Mouse (Mus musculus): ENCODE measurements around the gene Hist1h2ah. TPM values are rescaled to one million over a fixed set of nuclear protein-coding genes. Genes with fewer than 3 reads are reported as not detected.
A peak's percentile ranks its signal among the peaks of the same experiment; 100 is the strongest.

Hist1h2ah gene
- polyA plus RNA-seq, 1 experiment from 2014 or later, result 4.1 TPM

DNA sequence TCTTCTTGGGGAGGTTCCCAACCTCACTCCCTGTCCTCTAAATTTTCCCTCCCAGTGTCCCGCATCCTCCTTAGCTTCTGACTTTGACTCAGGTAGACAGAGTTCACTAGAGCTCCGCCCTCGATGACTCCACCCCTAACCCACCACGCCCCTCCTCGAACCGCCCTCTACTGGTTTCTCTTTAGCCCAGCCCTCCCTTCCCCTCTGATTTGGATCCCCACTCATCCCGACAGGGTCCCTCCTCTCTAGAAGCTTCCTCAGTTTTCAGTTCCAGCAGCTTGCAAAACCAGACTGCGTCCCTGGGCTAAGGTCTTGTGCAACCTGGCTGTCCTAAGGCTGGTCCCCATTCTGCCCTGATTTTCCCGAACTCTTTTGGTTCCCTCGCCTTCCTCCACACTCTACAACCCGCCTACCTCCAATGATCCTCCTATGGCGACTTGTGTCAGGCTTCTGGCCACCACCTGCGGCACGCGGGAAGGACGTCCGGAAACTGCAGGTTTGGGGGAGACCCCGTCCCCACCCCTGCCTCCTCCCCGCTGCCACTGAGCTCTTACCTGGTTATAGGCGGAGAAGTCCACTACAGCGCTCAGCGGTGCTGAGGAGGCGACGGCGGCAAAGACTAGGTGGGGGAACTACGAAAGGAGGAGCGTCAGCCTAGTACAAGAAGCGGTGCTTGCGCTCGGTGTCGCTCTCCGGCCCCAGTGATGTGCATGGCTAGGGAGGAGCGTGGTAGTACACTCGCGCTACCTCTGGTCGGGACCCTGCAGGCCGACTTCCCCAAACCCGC is 28.8 kb downstream of the Hist1h2ah start:
- H3K9ac ChIP-seq, result peak overlapping the region; percentile 78
- ATAC-seq (ENCODE audit: extremely low read depth, insufficient number of reproducible peaks, low FRiP score, low TSS enrichment), result no peak; the same call in 1 of the 2 replicates
- H3K9me3 ChIP-seq, result no peaks in the 10 kb centered on the region
- H3K4me3 ChIP-seq, result peak overlapping the region; percentile 70
- H3K36me3 ChIP-seq, result no peaks in the 10 kb centered on the region
- peaks cover 98% of the 10 kb centered on the region for H3K27me3 ChIP-seq (replicated peaks)
- 1% methylated on average over 38 of the region's 38 CpGs for WGBS
- H3K4me1 ChIP-seq, result peaks cover 19% of the 10 kb centered on the region
- H3K27ac ChIP-seq (replicated peaks), result no peak overlapping the region
- H3K4me2 ChIP-seq, result peak overlapping the region; percentile 98

DNA sequence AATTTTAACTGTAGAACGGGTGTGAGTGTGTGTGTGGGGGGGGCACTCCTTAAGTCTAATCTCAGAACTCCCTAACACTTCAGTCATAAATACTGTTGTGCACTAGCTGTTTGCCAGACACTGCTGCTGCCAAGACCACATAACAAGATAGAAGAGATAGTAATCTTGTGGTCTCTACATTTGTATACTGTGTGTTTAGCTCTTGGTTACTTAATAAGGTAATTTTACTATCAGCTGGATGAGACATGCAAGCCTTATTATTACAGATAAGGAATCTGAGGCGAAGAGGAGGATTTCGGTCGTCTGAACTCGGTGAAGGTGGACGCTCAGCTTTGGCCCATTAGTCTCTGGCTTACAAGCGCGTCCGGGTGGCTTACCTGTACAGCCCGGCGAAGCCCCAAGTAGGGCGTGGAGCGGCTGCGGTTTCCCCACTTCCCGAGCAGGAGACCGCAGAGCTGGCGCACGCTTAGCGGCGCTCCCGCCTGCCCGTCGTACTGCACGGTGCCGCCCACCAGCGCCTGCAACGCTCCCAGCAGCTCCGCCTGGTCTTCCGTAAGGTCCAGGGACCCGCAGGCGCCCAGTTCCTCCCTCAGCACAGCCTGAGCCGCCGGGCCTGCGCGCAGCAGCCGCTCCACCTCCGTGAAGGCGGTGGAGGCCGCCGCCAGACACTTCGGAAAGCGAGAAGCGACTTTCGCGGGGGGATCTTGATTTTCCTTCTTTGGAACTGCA is 29.6 kb downstream of the Hist1h2ah start:
- peak overlapping the region; percentile 98 for H3K4me2 ChIP-seq
- H3K27ac ChIP-seq (replicated peaks), result no peak overlapping the region
- peak; percentile 56; the same call in 1 of the 2 replicates for ATAC-seq (ENCODE audit: extremely low read depth, insufficient number of reproducible peaks, low FRiP score, low TSS enrichment)

DNA sequence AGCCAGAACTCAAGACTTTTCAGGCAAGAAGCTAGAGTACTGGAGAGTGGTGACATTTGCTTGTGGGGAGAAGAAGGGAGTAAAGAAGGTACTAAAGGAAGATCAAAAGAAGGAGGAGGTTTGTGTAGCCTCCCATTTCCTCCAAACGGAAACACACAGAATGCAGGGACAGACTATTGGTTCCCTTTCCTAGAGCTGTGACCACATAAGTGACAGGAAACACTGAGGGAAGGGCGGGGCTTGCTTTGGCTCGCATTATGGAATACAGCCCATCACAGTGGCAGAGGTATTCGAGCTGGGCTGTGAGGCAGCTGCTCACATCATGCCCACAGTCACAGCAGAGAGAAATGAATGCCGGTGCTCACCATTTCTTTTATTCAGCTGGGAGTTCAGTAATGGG is 33.5 kb downstream of the Hist1h2ah start:
- Histone ChIP-seq H3K36me3 (no peaks in the 10 kb centered on the region), H3K4me2 (peak overlapping the region; percentile 4; the same call in 1 of the 2 replicates), H3K4me1 (peaks cover 21% of the 10 kb centered on the region), H3K4me3 (no peak overlapping the region), H3K9ac (no peak overlapping the region), H3K27me3 (replicated peaks) (peaks cover 100% of the 10 kb centered on the region), H3K9me3 (no peaks in the 10 kb centered on the region), H3K27ac (replicated peaks) (no peak overlapping the region)
- no peak for ATAC-seq (ENCODE audit: extremely low read depth, insufficient number of reproducible peaks, low FRiP score, low TSS enrichment)
- WGBS, result 29% methylated on average over 5 of the region's 5 CpGs

More for the DNA sequence above, 29.6 kb downstream of the Hist1h2ah start:
- under 1% methylated on average over 45 of the region's 45 CpGs for WGBS
- Histone ChIP-seq H3K4me3 (peak overlapping the region; percentile 70), H3K9ac (peak overlapping the region; percentile 78), H3K4me1 (peaks cover 19% of the 10 kb centered on the region), H3K36me3 (no peaks in the 10 kb centered on the region), H3K9me3 (no peaks in the 10 kb centered on the region), H3K27me3 (replicated peaks) (peaks cover 100% of the 10 kb centered on the region)

DNA sequence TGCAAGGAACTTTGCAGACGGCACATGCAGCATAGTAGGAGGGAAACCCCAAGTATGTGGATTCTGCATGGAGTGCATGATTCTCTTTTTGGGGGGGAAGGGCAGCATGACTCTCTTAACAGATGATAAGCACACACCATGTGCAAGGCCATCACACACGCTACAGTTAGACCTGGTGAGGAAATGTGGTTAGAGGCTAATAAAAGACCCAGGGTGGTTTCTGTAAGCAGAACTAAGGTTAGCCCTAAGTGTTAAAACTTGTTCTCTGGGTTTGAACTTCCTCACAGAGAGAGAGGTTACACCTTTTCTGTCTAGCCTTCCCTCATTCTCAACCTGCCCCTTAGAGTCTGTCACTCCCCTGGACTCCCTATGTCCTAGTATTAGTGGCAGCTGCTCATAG is 34.0 kb downstream of the Hist1h2ah start:
- no peak for ATAC-seq (ENCODE audit: extremely low read depth, insufficient number of reproducible peaks, low FRiP score, low TSS enrichment)
- Histone ChIP-seq H3K36me3 (no peaks in the 10 kb centered on the region), H3K27ac (replicated peaks) (no peak overlapping the region), H3K4me1 (peaks cover 21% of the 10 kb centered on the region), H3K9me3 (no peaks in the 10 kb centered on the region), H3K4me2 (peak overlapping the region; percentile 4; the same call in 1 of the 2 replicates), H3K27me3 (replicated peaks) (peaks cover 100% of the 10 kb centered on the region), H3K9ac (no peak overlapping the region), H3K4me3 (no peak overlapping the region)
- 53% methylated on average over 2 of the region's 2 CpGs for WGBS

DNA sequence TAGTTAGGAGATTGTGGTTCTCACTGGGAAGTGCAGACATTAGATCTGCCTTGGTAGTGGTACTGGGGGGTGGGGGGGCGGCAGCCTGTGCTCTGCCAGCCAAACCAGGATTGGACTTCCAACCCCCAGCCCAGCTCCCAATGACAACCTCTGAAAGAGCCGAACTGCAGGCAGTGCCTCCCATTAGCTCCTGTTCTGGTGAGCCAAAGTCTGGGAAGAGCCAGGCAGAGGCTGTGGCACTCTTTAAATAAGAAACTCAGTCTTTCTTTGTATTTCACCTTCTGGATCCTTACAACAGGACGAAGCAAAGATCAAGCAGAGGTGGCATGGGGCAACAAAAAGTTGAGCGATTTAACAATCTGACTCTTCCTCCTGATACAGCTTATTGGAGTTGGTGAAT is 36.2 kb downstream of the Hist1h2ah start:
- H3K27me3 ChIP-seq (replicated peaks), result peaks cover 87% of the 10 kb centered on the region
- 40% methylated on average over 4 of the region's 4 CpGs for WGBS
- H3K4me2 ChIP-seq, result no peak overlapping the region
- H3K9ac ChIP-seq, result no peak overlapping the region
- no peak for ATAC-seq (ENCODE audit: extremely low read depth, insufficient number of reproducible peaks, low FRiP score, low TSS enrichment)
- H3K36me3 ChIP-seq, result no peaks in the 10 kb centered on the region
- no peaks in the 10 kb centered on the region for H3K9me3 ChIP-seq
- no peak overlapping the region for H3K4me3 ChIP-seq
- H3K27ac ChIP-seq (replicated peaks), result no peak overlapping the region
- peaks cover 16% of the 10 kb centered on the region for H3K4me1 ChIP-seq

DNA sequence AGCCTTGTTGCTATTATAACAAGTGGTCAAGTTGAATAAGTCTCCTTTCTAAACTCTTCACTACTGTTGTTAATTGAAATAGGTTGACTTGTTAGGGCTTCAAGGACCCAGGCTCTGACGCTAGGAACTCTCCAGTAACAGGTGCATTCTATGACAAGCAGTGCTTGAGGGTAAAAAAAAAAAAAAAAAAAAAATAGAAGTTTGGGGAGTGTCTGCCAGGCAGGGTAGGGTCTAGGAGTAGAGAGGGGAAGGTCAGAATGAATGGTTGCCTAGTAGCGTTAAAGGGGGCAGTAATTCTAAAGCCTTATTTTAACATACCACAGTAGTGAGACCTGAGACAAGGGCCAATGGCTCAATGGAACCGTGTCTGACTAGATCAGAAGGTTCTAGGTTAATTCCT is 37.0 kb downstream of the Hist1h2ah start:
- Histone ChIP-seq H3K4me2 (no peak overlapping the region), H3K4me3 (no peak overlapping the region), H3K36me3 (no peaks in the 10 kb centered on the region), H3K9ac (no peak overlapping the region), H3K27ac (replicated peaks) (no peak overlapping the region), H3K4me1 (peaks cover 16% of the 10 kb centered on the region), H3K9me3 (no peaks in the 10 kb centered on the region), H3K27me3 (replicated peaks) (peaks cover 84% of the 10 kb centered on the region)
- 32% methylated on average over 3 of the region's 3 CpGs for WGBS
- no peak for ATAC-seq (ENCODE audit: extremely low read depth, insufficient number of reproducible peaks, low FRiP score, low TSS enrichment)

DNA sequence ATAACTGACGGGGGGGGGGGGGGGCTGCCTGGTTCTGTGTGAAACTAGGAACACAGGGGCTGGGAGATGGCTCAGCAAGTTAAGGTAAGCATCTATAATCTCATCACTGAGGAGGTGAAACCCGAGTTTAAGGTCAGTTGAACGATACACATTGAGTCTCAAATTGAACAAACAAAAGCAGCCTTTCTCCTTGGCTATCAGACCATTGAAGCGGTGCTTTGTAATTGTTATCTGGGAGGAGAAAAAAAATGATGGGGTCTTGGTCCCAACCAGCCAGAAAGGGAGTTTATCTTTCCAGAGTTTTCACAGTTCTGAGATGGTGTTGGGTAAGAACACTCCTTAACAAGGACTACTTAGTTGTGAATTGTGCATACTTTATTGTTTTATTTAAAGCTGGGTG is 37.5 kb downstream of the Hist1h2ah start:
- 8% methylated on average over 4 of the region's 4 CpGs for WGBS

DNA sequence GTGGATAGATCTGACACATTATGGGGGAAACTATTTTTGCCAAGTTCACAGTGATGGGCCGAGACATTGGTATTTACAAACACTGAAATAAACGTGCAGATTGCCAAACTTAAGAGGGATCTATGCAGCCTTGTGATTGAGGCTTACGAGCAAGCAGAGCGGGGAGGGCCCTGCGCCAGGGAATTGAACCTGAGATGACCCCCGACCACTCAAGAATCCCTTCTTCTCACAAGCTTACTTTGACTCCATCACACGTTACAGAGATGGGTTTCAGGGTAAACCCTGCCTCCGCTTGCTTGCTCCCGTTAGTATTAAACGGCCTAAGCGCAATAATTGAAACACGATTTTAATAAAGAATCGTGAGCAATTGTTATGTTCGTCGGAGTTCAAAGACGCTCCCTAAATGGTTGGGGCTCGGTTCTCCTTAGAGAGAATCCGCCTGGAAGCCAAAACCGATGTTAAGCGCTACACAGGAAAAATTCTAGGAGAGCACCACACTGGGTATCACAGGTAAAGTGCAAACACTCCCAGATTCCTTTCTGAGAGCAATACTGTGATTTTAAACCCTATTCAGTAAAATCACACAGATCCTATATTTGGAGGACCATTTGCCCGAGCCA is 38.1 kb downstream of the Hist1h2ah start:
- ATAC-seq (ENCODE audit: extremely low read depth, insufficient number of reproducible peaks, low FRiP score, low TSS enrichment), result no peak
- H3K9ac ChIP-seq, result no peak overlapping the region; the same call in 1 of the 2 replicates
- peak overlapping the region; percentile 58 for H3K4me3 ChIP-seq
- H3K36me3 ChIP-seq, result no peaks in the 10 kb centered on the region
- H3K4me1 ChIP-seq, result peaks cover 16% of the 10 kb centered on the region
- no peak overlapping the region for H3K27ac ChIP-seq (replicated peaks)
- peaks cover 78% of the 10 kb centered on the region for H3K27me3 ChIP-seq (replicated peaks)
- H3K9me3 ChIP-seq, result no peaks in the 10 kb centered on the region
- H3K4me2 ChIP-seq, result peak overlapping the region; percentile 78
- 2% methylated on average over 21 of the region's 21 CpGs for WGBS

More for the DNA sequence above, 37.5 kb downstream of the Hist1h2ah start:
- ATAC-seq (ENCODE audit: extremely low read depth, insufficient number of reproducible peaks, low FRiP score, low TSS enrichment), result no peak
- H3K4me3 ChIP-seq, result peak overlapping the region; percentile 58
- peaks cover 16% of the 10 kb centered on the region for H3K4me1 ChIP-seq
- no peak overlapping the region for H3K27ac ChIP-seq (replicated peaks)
- no peaks in the 10 kb centered on the region for H3K9me3 ChIP-seq
- no peaks in the 10 kb centered on the region for H3K36me3 ChIP-seq
- no peak overlapping the region for H3K9ac ChIP-seq
- H3K27me3 ChIP-seq (replicated peaks), result peaks cover 81% of the 10 kb centered on the region
- peak overlapping the region; percentile 78 for H3K4me2 ChIP-seq

DNA sequence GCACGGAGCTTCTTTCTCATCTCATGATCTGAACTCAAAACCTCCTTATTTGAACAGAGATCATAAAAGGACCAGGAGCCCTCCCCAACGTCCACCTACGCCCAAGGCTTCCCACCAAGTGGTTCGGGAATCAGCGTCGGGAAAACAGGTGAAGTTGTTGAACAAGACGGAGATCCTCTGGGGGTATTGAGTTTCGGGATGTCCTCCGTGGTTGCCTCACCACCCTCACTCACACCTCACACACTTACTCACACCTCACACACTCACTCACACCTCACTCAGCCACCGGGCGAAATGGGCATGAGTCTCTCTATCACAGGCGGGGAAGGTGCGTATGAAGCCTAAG is 38.6 kb downstream of the Hist1h2ah start:
- ATAC-seq (ENCODE audit: extremely low read depth, insufficient number of reproducible peaks, low FRiP score, low TSS enrichment), result no peak
- H3K9ac ChIP-seq, result 0 out of 2 replicates have a peak overlapping the region, but pooled peaks have one; percentile 0
- no peaks in the 10 kb centered on the region for H3K36me3 ChIP-seq
- 1% methylated on average over 13 of the region's 13 CpGs for WGBS
- peaks cover 16% of the 10 kb centered on the region for H3K4me1 ChIP-seq
- H3K4me3 ChIP-seq, result peak overlapping the region; percentile 58
- peak overlapping the region; percentile 78 for H3K4me2 ChIP-seq
- no peak overlapping the region for H3K27ac ChIP-seq (replicated peaks)
- peaks cover 73% of the 10 kb centered on the region for H3K27me3 ChIP-seq (replicated peaks)
- H3K9me3 ChIP-seq, result no peaks in the 10 kb centered on the region

DNA sequence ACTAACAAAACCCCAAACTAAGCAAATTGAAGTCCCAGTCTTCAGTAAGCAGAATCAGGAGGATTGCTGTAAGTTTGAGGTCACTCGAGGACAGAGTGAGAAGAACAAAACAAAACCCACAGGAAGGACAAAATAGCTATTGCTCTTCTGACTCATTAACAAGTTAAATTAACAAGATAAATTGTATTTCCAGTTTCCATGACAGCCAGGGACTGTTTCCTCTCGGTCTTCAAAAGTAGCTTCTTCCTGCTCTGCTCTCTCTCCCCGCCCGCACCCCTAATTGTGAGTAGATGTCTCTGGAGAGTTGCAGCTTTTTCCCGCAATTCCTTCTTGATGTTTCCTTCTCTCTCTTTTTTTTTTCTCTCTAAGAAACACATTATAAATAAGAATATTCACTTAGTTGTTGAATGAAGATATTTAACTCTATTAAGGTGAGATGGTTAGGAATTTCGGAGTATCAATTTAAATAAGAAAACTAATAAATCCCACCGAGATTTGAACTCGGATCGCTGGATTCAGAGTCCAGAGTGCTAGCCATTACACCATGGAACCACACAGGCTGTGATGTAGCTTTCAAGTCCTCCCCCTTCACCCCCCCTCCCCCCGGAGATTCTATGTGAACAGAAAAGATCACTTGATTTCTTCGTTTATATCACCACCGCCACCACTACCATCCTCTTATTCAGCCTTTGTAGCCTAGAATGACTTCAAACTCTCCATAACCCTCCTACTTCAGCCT is 39.1 kb downstream of the Hist1h2ah start:
- Histone ChIP-seq H3K4me1 (peaks cover 16% of the 10 kb centered on the region), H3K9me3 (peaks cover 2% of the 10 kb centered on the region; the same call in 1 of the 2 replicates), H3K4me3 (peak overlapping the region; percentile 58), H3K27ac (replicated peaks) (no peak overlapping the region), H3K4me2 (peak overlapping the region; percentile 78), H3K36me3 (no peaks in the 10 kb centered on the region), H3K27me3 (replicated peaks) (peaks cover 73% of the 10 kb centered on the region), H3K9ac (0 out of 2 replicates have a peak overlapping the region, but pooled peaks have one; percentile 29)
- 3% methylated on average over 12 of the region's 12 CpGs for WGBS
- ATAC-seq (ENCODE audit: extremely low read depth, insufficient number of reproducible peaks, low FRiP score, low TSS enrichment), result no peak; the same call in 1 of the 2 replicates
